Mouse (Mus musculus) urinary bladder, postnatal 10 days (tissue): ENCODE results near the gene Rbck1.

ENCODE experiments used
- DNase-seq: peaks from one replicate; pipeline ENCODE4 v3.0.0; 2022; ENCODE audit warnings: low spot score

The Rbck1 gene

DNA sequence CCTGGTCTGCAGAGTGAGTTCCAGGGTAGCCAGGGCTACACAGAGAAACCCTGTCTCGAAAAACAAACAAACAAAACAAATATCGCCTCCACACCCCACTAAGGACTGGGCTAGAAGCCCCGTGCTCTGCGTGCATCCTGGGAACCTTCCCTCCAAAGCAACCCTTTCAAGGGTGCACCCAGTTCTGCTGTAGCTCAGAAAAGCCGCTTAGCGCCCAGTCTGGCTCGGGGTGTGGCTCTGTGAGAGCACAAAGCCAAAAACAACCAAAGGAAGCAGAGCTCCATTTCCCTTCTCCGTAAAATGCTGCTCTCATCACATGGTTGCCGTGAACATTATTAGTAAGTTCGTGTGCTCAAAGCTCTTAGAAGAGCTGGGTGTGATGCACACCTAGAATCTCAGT, 11.9 kb upstream of the Rbck1 start:
- DNase-seq, result no peak

GRCm38 (mm10) chr2:152343329-152344213, 11.1 kb upstream of the Rbck1 start, which contains the start of gene Trib3:
Gene Trib3, minus strand, starts transcription at chr2:152344032.
- DNase-seq, result no peak

- DNase-seq, result no peak
Measured at GRCm38 (mm10) chr2:152339631-152340179, 7.3 kb upstream of the Rbck1 start.

- no peak for DNase-seq
Measured at GRCm38 (mm10) chr2:152338319-152338718, 5.9 kb upstream of the Rbck1 start.

DNA sequence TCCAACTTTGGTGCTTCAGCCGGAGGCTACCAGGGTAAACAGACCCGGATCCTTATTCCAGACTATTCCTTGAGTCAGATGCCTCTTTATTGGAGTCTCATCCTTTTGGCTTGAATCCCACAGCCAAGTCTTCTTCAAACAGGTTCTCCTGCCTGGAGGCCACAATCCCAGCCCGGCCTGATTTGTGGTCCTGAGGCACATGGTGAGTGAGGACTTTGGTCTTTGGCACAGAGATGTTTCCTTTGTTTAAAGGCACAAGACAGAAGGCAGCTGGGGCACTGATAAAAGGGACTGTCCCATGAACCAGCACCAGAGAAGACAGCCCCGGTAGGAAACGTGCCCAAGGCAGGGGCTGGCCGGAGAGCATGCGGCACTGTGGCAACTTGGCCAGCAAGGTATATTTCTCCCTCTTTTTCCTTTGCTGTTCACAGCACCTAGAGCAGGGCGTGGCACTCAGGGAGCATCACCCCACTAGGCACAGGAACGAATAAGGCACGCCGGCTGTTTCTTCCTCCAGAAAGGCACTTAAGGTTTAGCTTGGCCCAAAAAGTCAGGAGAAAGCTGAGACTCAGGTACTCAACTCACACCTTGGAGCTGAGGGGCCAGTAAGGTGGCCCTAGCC, 5.2 kb upstream of the Rbck1 start:
- no peak for DNase-seq

GRCm38 (mm10) chr2:152336856-152337255, 4.4 kb upstream of the Rbck1 start:
- no peak for DNase-seq

DNA sequence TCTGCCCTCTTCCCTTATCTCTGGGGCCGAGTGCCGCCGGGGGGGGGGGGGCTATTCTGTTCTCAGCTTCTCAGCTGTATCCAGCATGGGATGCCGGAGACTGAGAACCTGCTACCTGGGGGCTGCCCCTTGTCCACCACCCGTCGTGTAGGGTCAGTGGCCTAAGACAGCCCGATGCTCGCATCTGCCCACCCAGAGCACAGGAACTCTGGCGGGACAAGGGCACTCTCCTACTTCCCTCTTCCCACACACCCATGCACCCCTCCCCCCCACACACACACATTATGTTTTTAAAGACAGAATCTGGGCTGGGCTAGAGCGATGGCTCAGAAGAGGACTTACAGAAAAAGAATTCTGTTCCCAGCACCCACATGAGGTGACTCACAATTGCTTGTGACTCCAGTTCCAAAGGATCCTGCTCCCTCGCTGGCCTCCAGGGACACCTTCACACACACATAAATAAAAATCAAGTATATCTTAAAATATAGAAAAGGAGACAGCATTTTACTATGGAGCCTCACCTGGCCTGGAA, 2.9 kb upstream of the Rbck1 start:
- DNase-seq, result no peak

GRCm38 (mm10) chr2:152333345-152334006, 1.0 kb upstream of the Rbck1 start:
- no peak for DNase-seq

- DNase-seq, result no peak
Measured at GRCm38 (mm10) chr2:152330858-152331423, 1.5 kb downstream of the Rbck1 start.

DNA sequence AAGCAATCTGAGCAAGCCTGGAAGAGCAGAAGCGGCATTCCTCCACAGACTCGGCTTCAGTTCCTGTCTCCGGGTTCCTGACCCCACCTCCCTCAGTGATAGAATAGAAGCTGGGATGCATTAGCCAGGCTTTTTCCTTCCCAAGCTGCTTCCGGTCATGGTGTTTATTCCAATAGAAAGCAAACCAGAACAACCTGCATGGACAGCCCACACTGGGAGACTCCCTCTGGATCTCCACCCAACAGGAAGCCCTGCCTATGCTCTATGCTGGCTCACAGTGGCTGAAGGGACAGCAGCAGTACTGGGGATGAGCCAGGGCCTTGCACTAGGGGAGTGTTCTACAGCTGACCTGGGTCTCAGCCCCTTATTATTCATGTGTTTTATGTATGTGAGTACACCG, 4.5 kb downstream of the Rbck1 start:
- DNase-seq, result no peak

GRCm38 (mm10) chr2:152326654-152327053, 5.8 kb downstream of the Rbck1 start:
- DNase-seq, result no peak

DNA sequence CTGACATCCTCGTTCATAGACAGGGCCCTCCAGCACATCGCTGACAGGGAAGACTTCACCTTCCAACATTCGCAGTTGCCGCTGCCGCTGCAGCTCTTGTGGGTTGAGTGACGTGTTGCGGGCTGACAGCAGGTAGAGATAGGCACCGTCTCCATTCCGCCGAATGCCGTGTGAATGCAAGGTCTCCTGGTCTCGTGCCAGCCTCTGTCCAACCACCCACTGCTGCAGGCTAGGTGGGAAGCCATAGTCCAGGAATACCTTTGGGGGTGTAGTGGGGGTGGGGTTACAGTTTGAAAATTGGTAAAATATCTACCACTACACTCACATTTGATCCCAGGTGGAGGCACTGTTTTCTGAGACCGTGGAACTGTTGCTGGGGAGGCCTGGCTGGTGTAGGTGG, 6.3 kb downstream of the Rbck1 start:
- no peak for DNase-seq

GRCm38 (mm10) chr2:152324842-152325241, 7.6 kb downstream of the Rbck1 start:
- DNase-seq, result no peak

DNA sequence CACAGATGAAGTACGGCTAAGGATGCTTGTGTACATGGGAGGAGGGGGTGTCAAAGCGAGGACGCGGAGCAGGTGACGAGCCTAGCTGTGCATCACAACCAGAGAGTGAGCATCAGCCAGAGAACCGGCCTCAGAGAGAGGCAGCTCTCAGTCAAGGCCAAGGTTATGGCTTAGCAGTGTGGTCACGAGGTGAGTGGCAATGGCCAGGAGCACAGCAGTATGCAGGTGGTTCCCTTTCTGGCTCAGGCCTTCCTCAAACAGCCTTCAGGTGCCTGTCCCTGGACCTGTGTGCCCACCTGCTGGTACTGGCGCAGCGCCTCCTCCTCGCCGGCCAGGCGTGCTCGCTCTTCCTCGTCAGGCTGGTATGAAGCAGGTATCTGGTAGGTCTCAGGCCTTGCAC, 8.5 kb downstream of the Rbck1 start:
- no peak for DNase-seq

- no peak for DNase-seq
Measured at GRCm38 (mm10) chr2:152322198-152322597, 10.3 kb downstream of the Rbck1 start.

DNA sequence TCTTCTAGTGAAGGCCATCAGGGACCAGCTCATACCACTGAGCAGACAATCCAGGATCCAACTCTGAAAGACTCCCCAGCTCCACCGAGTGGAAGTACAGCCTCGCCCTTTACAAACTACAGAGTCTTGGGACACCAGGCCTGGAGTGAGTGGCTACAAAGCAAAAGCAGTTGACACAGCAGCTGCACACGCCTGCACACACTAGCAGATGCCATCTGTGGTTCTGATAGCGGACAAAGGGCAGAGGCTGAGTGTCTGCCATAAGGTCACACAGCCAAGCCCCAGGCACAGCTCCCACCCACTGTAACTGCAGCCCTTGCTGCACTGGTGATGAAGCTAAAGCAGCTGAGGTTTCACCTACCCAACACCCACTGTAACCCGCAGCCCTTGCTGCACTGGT, 10.9 kb downstream of the Rbck1 start:
- no peak for DNase-seq

GRCm38 (mm10) chr2:152317054-152317453, 15.4 kb downstream of the Rbck1 start:
- DNase-seq, result no peak

DNA sequence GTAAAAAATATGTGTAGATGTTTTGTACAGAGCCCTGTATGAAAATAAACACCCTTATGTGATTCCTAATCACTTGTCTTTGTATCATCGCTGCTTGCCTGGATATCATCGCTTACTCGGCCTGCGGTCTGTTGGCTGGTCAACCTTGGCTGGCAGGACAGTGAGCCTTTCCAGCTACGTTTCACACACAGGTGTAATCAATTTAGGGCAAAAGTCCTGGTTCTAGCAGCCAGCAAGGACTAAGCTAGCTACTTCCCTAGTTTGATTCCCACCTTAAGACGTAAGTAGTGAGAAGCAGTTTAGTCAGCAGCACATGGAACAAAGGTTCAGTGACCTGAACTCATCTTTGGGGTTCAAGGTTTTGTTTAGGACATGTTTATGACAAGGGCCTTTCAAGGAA, 18.5 kb downstream of the Rbck1 start:
- no peak for DNase-seq

- DNase-seq, result no peak
Measured at GRCm38 (mm10) chr2:152312996-152313395, 19.5 kb downstream of the Rbck1 start.

DNA sequence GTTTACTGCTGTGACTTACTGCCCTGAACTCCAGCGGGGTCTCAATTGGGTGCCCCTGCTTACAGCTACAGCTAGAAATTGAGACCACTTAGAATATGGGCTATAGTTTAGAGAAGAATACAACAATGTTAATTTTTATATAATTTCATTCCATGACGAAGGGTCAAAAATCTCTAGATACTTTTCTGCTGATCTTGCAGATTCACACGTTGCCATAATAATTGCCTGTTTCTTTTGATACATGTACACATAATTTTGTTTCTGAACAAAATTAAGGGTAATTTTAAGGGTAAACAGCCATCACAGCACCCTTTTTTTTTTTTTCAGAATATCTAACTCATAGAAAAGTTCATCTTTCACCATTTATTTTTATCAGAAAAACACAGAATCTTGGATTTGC, 25.3 kb downstream of the Rbck1 start:
- DNase-seq, result no peak

GRCm38 (mm10) chr2:152305480-152305879, 27.0 kb downstream of the Rbck1 start:
- no peak for DNase-seq

DNA sequence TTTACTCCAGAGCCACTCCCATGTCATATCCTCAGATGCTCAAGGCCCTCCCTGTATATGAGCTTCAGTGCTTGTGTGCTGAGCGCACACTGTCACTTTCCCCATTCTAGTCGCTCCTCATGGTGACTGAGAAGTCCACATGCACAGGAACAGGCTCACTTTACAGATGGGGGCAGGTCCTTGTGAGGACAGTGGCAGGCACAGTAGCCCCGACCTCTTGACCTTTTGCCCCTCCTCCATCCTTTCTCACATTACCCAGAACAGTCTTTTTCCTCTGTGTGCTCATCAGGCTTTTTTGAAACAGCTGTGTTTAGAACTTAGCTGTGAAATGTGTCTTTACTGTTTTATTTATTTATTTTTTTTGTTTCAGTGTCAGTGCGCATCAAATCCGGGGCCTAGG, 28.7 kb downstream of the Rbck1 start:
- DNase-seq, result no peak
